In the genomic region with DNA sequence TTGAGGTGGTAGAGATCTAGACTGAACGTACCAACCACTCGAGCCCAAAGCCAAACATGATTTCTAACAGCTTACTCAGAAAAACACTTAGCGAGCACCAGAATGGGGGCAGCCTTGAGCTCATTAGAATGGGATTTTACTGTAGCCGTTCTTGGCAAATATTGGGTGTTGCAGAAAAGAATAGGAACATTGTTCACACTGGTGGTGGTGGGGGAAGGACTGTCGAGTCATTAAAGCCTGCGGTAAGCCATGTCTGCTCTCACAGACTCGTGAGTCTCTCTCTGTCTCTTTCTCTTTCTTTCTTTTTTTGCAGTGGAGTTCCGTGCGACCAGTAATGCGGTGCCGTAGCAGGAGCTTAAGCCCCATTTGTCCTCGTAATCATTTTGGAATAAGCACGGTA, we compare ENCODE assay signal across 19 mouse cellular contexts. TPM values are rescaled to one million over a fixed set of nuclear protein-coding genes. Genes with fewer than 3 reads are reported as not detected.
DNase-seq lines count a peak whose midpoint lies in the region; ATAC-seq and TF ChIP-seq lines count a peak whose summit lies in the region.
"Had no signal": no experiment of that assay in that cellular context is flagged by ENCODE, and none has a peak within 500 bp of the region (broad histone marks: within the 10 kb centered on the region; RNA-seq: fewer than 3 reads in every experiment).

No protein-coding gene starts in this region.

- no peaks in the 10 kb centered on the region for H3K9me3 ChIP-seq in embryonic facial prominence, embryonic 14.5 days (ENCODE audit: control insufficient read depth, low read length)
- H3K9me3 ChIP-seq in embryonic facial prominence, embryonic 10.5 days: no peaks in the 10 kb centered on the region
- H3K9me3 ChIP-seq in lung, postnatal 0 days (ENCODE audit: low read length): no peaks in the 10 kb centered on the region
- H3K9me3 ChIP-seq: heart, embryonic 12.5 days; hindbrain, embryonic 12.5 days; liver, embryonic 13.5 days; neural tube, embryonic 15.5 days had no signal

- H3K4me2 ChIP-seq in embryonic facial prominence, embryonic 14.5 days (ENCODE audit: low read depth, low read length): peak overlapping the region; percentile 28; the same call in 1 of the 2 replicates
- H3K4me2 ChIP-seq in lung, postnatal 0 days (replicated peaks; ENCODE audit: low read depth, low read length): peak overlapping the region; percentile 19; the same call in 1 of the 2 replicates
- H3K4me2 ChIP-seq: heart, embryonic 12.5 days; hindbrain, embryonic 12.5 days; liver, embryonic 13.5 days; neural tube, embryonic 15.5 days had no signal

- H3K27me3 ChIP-seq in embryonic facial prominence, embryonic 14.5 days (replicated peaks; ENCODE audit: control insufficient read depth, insufficient read depth, low read length): no peaks in the 10 kb centered on the region
- no peaks in the 10 kb centered on the region for H3K27me3 ChIP-seq in embryonic facial prominence, embryonic 10.5 days (replicated peaks; ENCODE audit: low read depth, poor library complexity, severe bottlenecking)
- no peaks in the 10 kb centered on the region for H3K27me3 ChIP-seq in lung, postnatal 0 days (replicated peaks; ENCODE audit: insufficient read depth, low read length)
- H3K27me3 ChIP-seq: heart, embryonic 12.5 days; hindbrain, embryonic 12.5 days; liver, embryonic 13.5 days; neural tube, embryonic 15.5 days had no signal

- H3K27ac ChIP-seq in embryonic facial prominence, embryonic 14.5 days (replicated peaks; ENCODE audit: low read depth, low read length): no peak overlapping the region
- no peak overlapping the region for H3K27ac ChIP-seq in embryonic facial prominence, embryonic 10.5 days (replicated peaks)
- no peak overlapping the region for H3K27ac ChIP-seq in lung, postnatal 0 days (ENCODE audit: low read length)
- no peak overlapping the region for H3K27ac ChIP-seq in olfactory bulb, adult 2 months (ENCODE audit: insufficient read depth, low read depth, low read length)
- H3K27ac ChIP-seq: hindbrain, embryonic 12.5 days; liver, embryonic 13.5 days; neural tube, embryonic 15.5 days had no signal

- H3K4me1 ChIP-seq in embryonic facial prominence, embryonic 14.5 days (ENCODE audit: control insufficient read depth, insufficient read depth, low read length): no peaks in the 10 kb centered on the region
- 0 out of 2 replicates have a peak, but pooled peaks cover 3% of the 10 kb centered on the region for H3K4me1 ChIP-seq in embryonic facial prominence, embryonic 10.5 days
- H3K4me1 ChIP-seq in lung, postnatal 0 days (ENCODE audit: insufficient read depth, low read depth, low read length): no peaks in the 10 kb centered on the region
- no peaks in the 10 kb centered on the region for H3K4me1 ChIP-seq in olfactory bulb, adult 2 months (ENCODE audit: control insufficient read depth, insufficient read depth, low read length)
- H3K4me1 ChIP-seq: heart, embryonic 12.5 days; hindbrain, embryonic 12.5 days; liver, embryonic 13.5 days; neural tube, embryonic 15.5 days had no signal

- no peaks in the 10 kb centered on the region for H3K36me3 ChIP-seq in embryonic facial prominence, embryonic 14.5 days (ENCODE audit: control insufficient read depth, insufficient read depth, low read length)
- H3K36me3 ChIP-seq in embryonic facial prominence, embryonic 10.5 days (replicated peaks): no peaks in the 10 kb centered on the region
- H3K36me3 ChIP-seq in lung, postnatal 0 days (ENCODE audit: insufficient read depth, low read length): no peaks in the 10 kb centered on the region
- H3K36me3 ChIP-seq: heart, embryonic 12.5 days; hindbrain, embryonic 12.5 days; liver, embryonic 13.5 days; neural tube, embryonic 15.5 days had no signal

- WGBS in embryonic facial prominence, embryonic 14.5 days: 54% methylated on average over 13 of the region's 13 CpGs
- 59% methylated on average over 13 of the region's 13 CpGs for WGBS in embryonic facial prominence, embryonic 10.5 days
- WGBS in lung, postnatal 0 days: 40% methylated on average over 13 of the region's 13 CpGs
- 17% methylated on average over 13 of the region's 13 CpGs for WGBS in olfactory bulb, adult 2 months

- TF ChIP-seq POLR2A in olfactory bulb, adult 2 months (IDR thresholded peaks at IDR 0.05; ENCODE audit: insufficient read depth, low read depth, low read length): no peak

- peak; percentile 23 for DNase-seq in embryonic facial prominence, embryonic 14.5 days (ENCODE audit: low spot score)
- no peak for DNase-seq in embryonic facial prominence, embryonic 10.5 days (ENCODE audit: low spot score)
- peak; percentile 21 for DNase-seq in lung, postnatal 0 days (ENCODE audit: low spot score)
- DNase-seq in lung, postnatal 14 days: no peak
- DNase-seq in layer of hippocampus, adult 8-10 months (ENCODE audit: low spot score in 2 of 2): peak; percentile 12 to 40
- DNase-seq in spleen, adult 18-20 months: no peak
- DNase-seq in cerebellum, postnatal 4 days (ENCODE audit: low spot score in 2 of 2): no peak
- DNase-seq: adrenal gland, postnatal 36 days; cerebellum, adult 9-10 months; kidney, adult 18-20 months; liver, embryonic 13.5 days; thymus, postnatal 14 days had no signal

- ATAC-seq in embryonic facial prominence, embryonic 14.5 days (ENCODE audit: low read depth): no peak
- no peak for ATAC-seq in lung, postnatal 0 days

- H3K9ac ChIP-seq in embryonic facial prominence, embryonic 14.5 days (ENCODE audit: low read depth, low read length): no peak overlapping the region
- H3K9ac ChIP-seq in lung, postnatal 0 days (replicated peaks; ENCODE audit: low read depth): no peak overlapping the region
- H3K9ac ChIP-seq: heart, embryonic 12.5 days; hindbrain, embryonic 12.5 days; liver, embryonic 13.5 days; neural tube, embryonic 15.5 days had no signal

- TF ChIP-seq CTCF in lung, postnatal 0 days (IDR thresholded peaks at IDR 0.05): no peak
- TF ChIP-seq CTCF in olfactory bulb, adult 2 months (IDR thresholded peaks at IDR 0.05; ENCODE audit: insufficient read depth, low read depth, low read length): no peak

- H3K4me3 ChIP-seq in embryonic facial prominence, embryonic 14.5 days (ENCODE audit: low read depth, low read length): no peak overlapping the region
- H3K4me3 ChIP-seq in embryonic facial prominence, embryonic 10.5 days: no peak overlapping the region
- H3K4me3 ChIP-seq in lung, postnatal 0 days (ENCODE audit: low read depth, low read length): no peak overlapping the region
- H3K4me3 ChIP-seq in olfactory bulb, adult 2 months (ENCODE audit: insufficient read depth, low read depth, low read length): peak overlapping the region; percentile 32
- H3K4me3 ChIP-seq: heart, embryonic 12.5 days; hindbrain, embryonic 12.5 days; liver, embryonic 13.5 days; neural tube, embryonic 15.5 days had no signal

- TF ChIP-seq EP300 in lung, postnatal 0 days (IDR thresholded peaks at IDR 0.05): no peak

RNA-seq across cellular contexts. Expression of a gene that starts 25.4 kb away (rescaled TPM):
- polyA plus RNA-seq in embryonic facial prominence, embryonic 14.5 days (2014; fragmentation: Nextera tagmentation; extraction: Ambion mirVana): 0.63 and 1.1 TPM in 2 replicates
- polyA plus RNA-seq in embryonic facial prominence, embryonic 10.5 days (2016; fragmentation: Nextera tagmentation; extraction: Ambion mirVana): 0.15 TPM in 1 of 2 replicates, not detected in the other
- 6.6 and 8.3 TPM in 2 replicates for polyA plus RNA-seq in lung, postnatal 0 days (2015; fragmentation: Nextera tagmentation; extraction: Ambion mirVana)
- 1 to 10 TPM in 3 of 4 experiments, under 1 TPM in 1; 0.55 to 1.3 (median 1.1) TPM for total RNA-seq in layer of hippocampus, adult 8-10 months (2022)
- polyA plus RNA-seq in olfactory bulb, adult 2 months (2012; ENCODE audit: insufficient read depth, insufficient read length, low replicate concordance, missing spikeins): not detected in 2 replicates
- polyA plus RNA-seq: liver, embryonic 13.5 days; spleen, adult 2 months had no signal

RNA-seq across cellular contexts. Expression of a gene that starts 29.0 kb away (rescaled TPM):
- 54.3 and 55.3 TPM in 2 replicates for polyA plus RNA-seq in embryonic facial prominence, embryonic 14.5 days (2014; fragmentation: Nextera tagmentation; extraction: Ambion mirVana)
- polyA plus RNA-seq in embryonic facial prominence, embryonic 10.5 days (2016; fragmentation: Nextera tagmentation; extraction: Ambion mirVana): 18.8 and 19.1 TPM in 2 replicates
- 16.4 and 16.6 TPM in 2 replicates for polyA plus RNA-seq in lung, postnatal 0 days (2015; fragmentation: Nextera tagmentation; extraction: Ambion mirVana)
- total RNA-seq in layer of hippocampus, adult 8-10 months (2022): 10 to 100 TPM; 47.6 to 53.3 (median 48.4) TPM
- not detected in 2 replicates for polyA plus RNA-seq in olfactory bulb, adult 2 months (2012; ENCODE audit: insufficient read depth, insufficient read length, low replicate concordance, missing spikeins)

RNA-seq across cellular contexts. Expression of a gene that starts 44.3 kb away (rescaled TPM):
- 0.08 TPM in 1 of 2 replicates, not detected in the other for polyA plus RNA-seq in embryonic facial prominence, embryonic 14.5 days (2014; fragmentation: Nextera tagmentation; extraction: Ambion mirVana)
- polyA plus RNA-seq in embryonic facial prominence, embryonic 10.5 days (2016; fragmentation: Nextera tagmentation; extraction: Ambion mirVana): 0.47 TPM in 1 of 2 replicates, not detected in the other
- polyA plus RNA-seq in lung, postnatal 0 days (2015; fragmentation: Nextera tagmentation; extraction: Ambion mirVana): 0.10 and 0.20 TPM in 2 replicates
- total RNA-seq in layer of hippocampus, adult 8-10 months (2022): under 1 TPM in 1 of 4 experiments, not detected in 3; 0.27 TPM
- not detected in 2 replicates for polyA plus RNA-seq in olfactory bulb, adult 2 months (2012; ENCODE audit: insufficient read depth, insufficient read length, low replicate concordance, missing spikeins)
- total RNA-seq: adrenal gland, postnatal 36 days; gastrocnemius, adult 18-20 months; left cerebral cortex, adult 18-20 months had no signal
- polyA plus RNA-seq: heart, embryonic 12.5 days; hindbrain, embryonic 12.5 days; spleen, adult 2 months had no signal

Comparison
In these comparisons a context has a peak if more than half of its experiments do, and no peak if none do; other contexts are left out.
1. DNase-seq: peak in embryonic facial prominence, embryonic 14.5 days (single experiment), lung, postnatal 0 days (single experiment) and layer of hippocampus, adult 8-10 months (2 of 2); none in embryonic facial prominence, embryonic 10.5 days (single experiment), lung, postnatal 14 days (single experiment), spleen, adult 18-20 months (0 of 2) and cerebellum, postnatal 4 days (0 of 2).
2. RNA of a gene that starts 29.0 kb away (polyA plus RNA-seq): 54.3 to 55.3 TPM in embryonic facial prominence, embryonic 14.5 days, 18.8 to 19.1 TPM in embryonic facial prominence, embryonic 10.5 days and 16.4 to 16.6 TPM in lung, postnatal 0 days; not detected in olfactory bulb, adult 2 months; every median in the first group is over 10 times any median in the second.